Mouse (Mus musculus) bone marrow, adult 2 months (tissue): ENCODE data around the gene Apobec1. TPM values are rescaled to one million over a fixed set of nuclear protein-coding genes. Genes with fewer than 3 reads are reported as not detected.

Source experiments
- H3K27ac ChIP-seq: fragments of 200-500 bp; 2 replicates; pipeline ENCODE4 v1.5.1; 2012; ENCODE audit warnings: low read depth, mild to moderate bottlenecking, control low read depth, inconsistent platforms, low read length; ENCODE audit not compliant: control insufficient read depth, poor library complexity, insufficient read depth
- H3K4me1 ChIP-seq: fragments of 200-500 bp; 2 replicates; pipeline ENCODE4 v1.6.1; 2011; ENCODE audit warnings: low read length; ENCODE audit not compliant: control insufficient read depth, insufficient read depth
- H3K4me3 ChIP-seq: fragments of 200-500 bp; replicated peaks from 2 replicates; pipeline ENCODE3; 2011; ENCODE audit warnings: mild to moderate bottlenecking, low read depth, low read length, control low read depth; ENCODE audit not compliant: control insufficient read depth
- CTCF ChIP-seq: fragments of 200-500 bp; IDR thresholded peaks from 2 replicates; pipeline ENCODE4 v1.5.1; 2011; ENCODE audit warnings: low read length, control low read depth; ENCODE audit not compliant: control insufficient read depth, insufficient read depth
- POLR2A ChIP-seq: fragments of 200-500 bp; IDR thresholded peaks from 2 replicates; pipeline ENCODE4 v1.6.1; 2011; ENCODE audit warnings: low read depth, mild to moderate bottlenecking, control low read depth, low read length, borderline replicate concordance; ENCODE audit not compliant: control insufficient read depth
- WGBS: fragments of 180-500 bp; shearing (Covaris S2); methylation state at CpG from one replicate; pipeline ENCODE4 v1.1.7; 2018; 5-methylcytosine and 5-hydroxymethylcytosine counted together
- polyA plus RNA-seq: library from polyadenylated mRNA; stranded (reverse); fragments of >200 nt; gene quantifications from 2 replicates; pipeline ENCODE4 v1.2.4, GENCODE M21; 2011; ENCODE audit warnings: low replicate concordance; ENCODE audit not compliant: missing spikeins, insufficient read depth, insufficient read length

The Apobec1 gene
- polyA plus RNA-seq, 1 experiment: 23.3 TPM

GRCm38 (mm10) chr6:122600066-122600646 is 2.1 kb downstream of the Apobec1 start:
- H3K4me3 ChIP-seq: no peak overlapping the region
- peak overlapping the region; percentile 46; the same call in 1 of the 2 replicates for H3K27ac ChIP-seq
- 73% methylated on average over 7 of the region's 7 CpGs for WGBS
- TF ChIP-seq CTCF: no peak
- TF ChIP-seq POLR2A: no peak
- H3K4me1 ChIP-seq: peaks cover 2% of the 10 kb centered on the region

GRCm38 (mm10) chr6:122599054-122599737 is 3.0 kb downstream of the Apobec1 start:
- H3K27ac ChIP-seq: peak overlapping the region; percentile 70; the same call in 1 of the 2 replicates
- H3K4me3 ChIP-seq: peak overlapping the region; percentile 45
- H3K4me1 ChIP-seq: peaks cover 1% of the 10 kb centered on the region
- 70% methylated on average over 9 of the region's 9 CpGs for WGBS
- TF ChIP-seq CTCF (no peak), POLR2A (no peak)

GRCm38 (mm10) chr6:122598436-122598835 is 3.8 kb downstream of the Apobec1 start:
- peaks cover 1% of the 10 kb centered on the region for H3K4me1 ChIP-seq
- WGBS: 68% methylated on average over 6 of the region's 6 CpGs
- TF ChIP-seq CTCF (no peak), POLR2A (no peak)
- no peak overlapping the region for H3K4me3 ChIP-seq
- H3K27ac ChIP-seq: peak overlapping the region; percentile 70; the same call in 1 of the 2 replicates

GRCm38 (mm10) chr6:122598014-122598413 is 4.2 kb downstream of the Apobec1 start:
- no peak overlapping the region; the same call in 1 of the 2 replicates for H3K27ac ChIP-seq
- TF ChIP-seq CTCF: no peak

GRCm38 (mm10) chr6:122596608-122597007 is 5.6 kb downstream of the Apobec1 start:
- WGBS: 70% methylated on average over 7 of the region's 7 CpGs
- TF ChIP-seq POLR2A (no peak), CTCF (no peak)
- H3K27ac ChIP-seq: no peak overlapping the region
- no peak overlapping the region for H3K4me3 ChIP-seq
- peaks cover 1% of the 10 kb centered on the region for H3K4me1 ChIP-seq

More at GRCm38 (mm10) chr6:122598014-122598413, 4.2 kb downstream of the Apobec1 start:
- H3K4me3 ChIP-seq: peak overlapping the region; percentile 35
- H3K4me1 ChIP-seq: peaks cover 1% of the 10 kb centered on the region
- WGBS: 62% methylated on average over 4 of the region's 4 CpGs

- Histone ChIP-seq H3K4me3 (no peak overlapping the region), H3K4me1 (peaks cover 1% of the 10 kb centered on the region), H3K27ac (no peak overlapping the region)
- TF ChIP-seq POLR2A (no peak), CTCF (no peak)
- WGBS: 45% methylated on average over 7 of the region's 7 CpGs
Measured at GRCm38 (mm10) chr6:122595637-122596036, 6.6 kb downstream of the Apobec1 start.

GRCm38 (mm10) chr6:122592905-122593304 is 9.3 kb downstream of the Apobec1 start:
- Histone ChIP-seq H3K4me3 (no peak overlapping the region), H3K4me1 (no peaks in the 10 kb centered on the region), H3K27ac (no peak overlapping the region)
- WGBS: 97% methylated on average over 2 of the region's 2 CpGs
- TF ChIP-seq CTCF (no peak), POLR2A (no peak)

- Histone ChIP-seq H3K4me1 (no peaks in the 10 kb centered on the region), H3K27ac (no peak overlapping the region), H3K4me3 (no peak overlapping the region)
- TF ChIP-seq CTCF: no peak
- no peak for TF ChIP-seq POLR2A
- WGBS: 87% methylated on average over 13 of the region's 13 CpGs
Measured at GRCm38 (mm10) chr6:122591027-122591758, 11.1 kb downstream of the Apobec1 start.
